Mouse (Mus musculus): Measurements from ENCODE around the gene Gm17545. TPM values are rescaled to one million over a fixed set of nuclear protein-coding genes. Genes with fewer than 3 reads are reported as not detected.

Gm17545 gene
- polyA plus RNA-seq, 3 experiments from 2014 or later: not detected

DNA sequence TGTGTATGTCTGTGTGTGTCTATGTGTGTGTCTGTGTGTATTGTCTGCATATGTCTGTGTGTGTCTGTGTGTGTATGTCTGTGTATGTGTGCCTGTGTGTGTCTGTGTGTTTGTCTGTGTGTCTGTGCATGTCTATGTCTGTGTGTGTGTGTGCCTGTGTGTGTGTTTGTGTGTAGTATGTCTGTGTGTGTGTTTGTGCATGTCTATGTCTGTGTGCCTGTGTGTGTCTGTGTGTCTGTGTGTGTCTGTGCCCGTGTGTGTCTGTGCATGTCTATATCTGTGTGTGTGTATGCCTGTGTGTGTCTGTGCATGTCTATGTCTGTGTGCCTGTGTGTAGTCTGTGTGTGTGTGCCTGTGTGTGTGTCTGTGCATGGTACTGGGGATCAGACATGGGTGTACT, 9.0 kb upstream of the Gm17545 start:
- no peak for ATAC-seq

DNA sequence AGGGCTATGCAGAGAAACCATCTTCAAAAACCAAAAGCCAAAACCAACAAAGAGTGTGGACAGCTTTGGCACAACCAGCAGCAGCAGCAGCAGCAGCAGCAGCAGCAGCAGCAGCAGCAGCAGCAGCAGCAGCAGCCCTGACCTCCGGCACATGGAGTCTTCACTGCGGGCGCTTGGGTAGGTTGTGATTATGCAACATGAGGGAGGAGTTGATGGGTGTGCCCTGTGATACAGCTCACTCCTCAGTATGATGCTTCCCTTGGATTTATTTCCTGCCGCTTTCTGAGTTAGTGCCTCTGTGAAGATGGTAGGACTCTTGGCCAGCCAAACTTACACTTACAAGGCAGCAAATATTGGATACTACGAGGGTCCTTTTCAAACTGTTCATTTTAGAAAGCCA, 6.9 kb upstream of the Gm17545 start:
- ATAC-seq: no peak

DNA sequence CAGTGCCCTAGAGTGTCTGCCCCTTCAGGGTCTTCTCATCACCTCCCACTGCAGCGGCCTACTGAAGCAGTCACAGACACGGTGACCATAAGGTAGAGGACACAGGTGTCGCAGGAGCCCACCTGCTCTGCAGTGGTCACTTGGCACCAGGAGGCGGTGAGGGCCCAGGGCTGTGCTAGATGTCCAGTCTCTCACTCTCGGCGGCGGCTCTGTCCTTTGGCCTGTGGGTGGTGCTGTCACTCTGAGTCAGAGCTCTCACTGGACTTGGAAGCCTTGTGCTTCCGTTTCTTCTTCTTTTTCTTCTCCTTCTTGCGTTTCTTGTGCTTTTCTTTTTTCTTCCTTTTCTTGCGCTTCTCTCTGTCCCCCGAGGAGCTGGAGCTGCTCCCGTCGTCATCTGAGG, 5.7 kb upstream of the Gm17545 start:
- no peak for ATAC-seq

DNA sequence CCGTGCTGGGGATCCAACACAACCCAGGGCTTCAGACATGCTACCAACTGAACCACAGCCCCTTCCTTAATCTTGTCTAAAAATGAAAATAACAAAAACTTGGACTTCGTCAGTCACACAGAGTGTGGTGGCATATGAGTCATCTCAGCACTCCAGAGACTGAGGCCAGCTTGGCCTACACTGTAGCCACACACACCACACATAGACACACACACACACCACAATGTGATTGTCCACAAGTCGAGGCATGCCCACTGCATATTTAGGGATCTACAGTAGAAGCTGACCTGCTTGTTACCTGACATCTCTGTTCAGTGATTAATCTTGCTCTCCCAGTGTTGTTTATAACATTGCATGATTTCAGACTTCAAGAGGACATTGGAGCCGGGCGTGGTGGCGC, 4.9 kb upstream of the Gm17545 start:
- ATAC-seq: no peak

DNA sequence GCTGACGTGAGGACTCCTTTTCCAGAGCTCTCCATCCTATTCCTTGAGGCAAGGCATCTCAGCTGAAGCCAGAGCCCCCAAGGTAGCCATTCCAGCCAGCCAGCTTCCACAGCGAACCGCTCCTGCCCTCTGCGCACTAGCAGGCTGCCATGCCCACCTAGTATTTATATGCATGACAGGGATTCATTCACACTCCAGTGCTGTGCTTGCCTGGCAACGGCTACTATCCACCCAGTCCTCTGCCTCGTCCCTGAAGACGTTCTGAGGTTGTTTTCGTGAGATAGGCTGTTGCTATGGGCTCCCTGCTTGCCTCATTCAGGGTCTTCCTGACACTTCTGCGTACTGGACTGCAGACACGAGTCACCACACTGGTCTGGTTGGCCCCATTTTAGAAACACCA, 1.4 kb upstream of the Gm17545 start:
- no peak for ATAC-seq

DNA sequence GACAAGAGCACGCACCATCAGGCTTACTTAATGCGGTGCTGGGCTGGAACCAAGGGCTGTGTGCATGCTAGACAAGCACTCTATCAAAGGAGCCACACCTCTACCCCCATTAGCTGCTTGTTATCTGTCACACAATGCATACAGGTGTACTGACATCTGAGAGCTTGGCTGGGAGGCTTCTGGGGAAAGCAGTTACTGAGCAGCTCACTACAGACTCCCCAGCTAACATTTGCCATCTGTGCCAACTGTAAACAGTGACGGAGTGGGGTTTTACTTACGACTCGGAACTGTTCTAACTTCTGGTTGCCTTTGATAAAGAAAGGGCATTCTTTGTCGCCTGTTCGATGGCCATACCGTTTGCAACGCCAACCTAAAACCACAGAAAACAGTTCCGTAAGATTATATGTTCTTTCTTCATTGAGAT, 577 bp upstream of the Gm17545 start:
- ATAC-seq: no peak

DNA sequence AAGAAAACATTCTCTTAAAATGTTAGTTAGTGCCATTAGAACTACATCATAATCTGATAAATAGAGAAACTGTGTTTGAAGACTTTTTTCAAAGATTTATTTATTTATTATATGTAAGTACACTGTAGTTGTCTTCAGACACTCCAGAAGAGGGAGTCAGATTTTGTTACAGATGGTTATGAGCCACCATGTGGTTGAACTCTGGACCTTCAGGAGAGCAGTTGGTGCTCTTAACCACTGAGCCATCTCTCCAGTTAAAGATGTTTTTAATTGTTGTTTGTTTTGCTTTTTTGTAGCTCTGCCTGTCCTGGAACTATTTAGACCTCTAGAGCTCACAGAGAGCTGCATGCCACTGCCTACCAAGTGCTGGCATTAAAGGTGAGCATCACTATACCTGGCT, 951 bp downstream of the Gm17545 start:
- ATAC-seq: no peak

DNA sequence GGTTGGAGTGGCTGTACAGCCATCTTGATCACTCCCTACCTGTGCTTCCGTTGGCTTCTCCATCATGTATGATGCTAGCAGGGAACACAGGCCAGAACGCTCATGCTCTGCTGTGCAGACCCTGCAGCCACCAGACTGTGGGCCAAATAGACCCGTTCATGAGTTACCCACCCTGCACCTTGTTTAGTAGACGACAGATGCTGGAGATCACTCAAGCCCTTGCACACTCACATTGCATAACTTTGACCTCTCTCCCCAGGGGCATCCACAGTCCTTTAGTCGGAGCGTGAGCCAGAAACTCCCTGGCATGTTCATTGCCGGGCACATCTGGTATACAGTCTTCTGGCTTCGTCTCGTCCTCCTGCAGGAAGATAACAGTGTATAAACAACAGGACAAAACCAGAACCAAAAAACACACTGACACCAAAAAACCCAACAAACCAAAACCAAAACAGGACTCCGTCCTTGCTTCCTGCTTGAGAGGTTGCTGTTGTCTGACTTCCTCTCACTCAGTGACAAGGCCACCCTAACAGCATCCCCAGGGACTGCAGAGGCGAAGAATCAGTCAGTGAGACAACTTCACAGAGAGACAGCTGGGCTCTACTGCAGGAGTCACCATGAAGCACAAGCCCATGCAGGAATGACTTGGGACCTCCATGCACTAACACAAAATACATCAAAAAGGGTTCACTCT, 3.2 kb downstream of the Gm17545 start:
- ATAC-seq: no peak

DNA sequence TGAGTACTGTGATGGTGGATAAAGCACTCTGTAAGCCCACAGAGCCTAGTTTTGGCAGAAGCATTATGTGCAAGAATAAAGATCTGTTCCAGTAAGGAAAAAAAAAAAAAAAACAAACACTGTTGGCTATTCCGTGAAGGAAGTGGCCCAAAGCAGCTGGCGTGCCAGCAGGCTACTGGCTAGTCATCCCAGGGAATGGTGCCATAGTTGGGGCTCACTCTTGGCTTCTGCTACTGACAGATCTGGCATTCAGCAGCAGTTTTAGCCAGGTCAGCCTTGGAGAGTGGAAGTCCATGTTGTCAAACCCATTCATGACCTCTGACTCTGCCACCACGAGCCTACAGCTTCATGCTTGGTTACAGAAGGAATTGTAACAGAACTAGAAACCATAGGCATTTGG, 7.9 kb downstream of the Gm17545 start:
- no peak for ATAC-seq

DNA sequence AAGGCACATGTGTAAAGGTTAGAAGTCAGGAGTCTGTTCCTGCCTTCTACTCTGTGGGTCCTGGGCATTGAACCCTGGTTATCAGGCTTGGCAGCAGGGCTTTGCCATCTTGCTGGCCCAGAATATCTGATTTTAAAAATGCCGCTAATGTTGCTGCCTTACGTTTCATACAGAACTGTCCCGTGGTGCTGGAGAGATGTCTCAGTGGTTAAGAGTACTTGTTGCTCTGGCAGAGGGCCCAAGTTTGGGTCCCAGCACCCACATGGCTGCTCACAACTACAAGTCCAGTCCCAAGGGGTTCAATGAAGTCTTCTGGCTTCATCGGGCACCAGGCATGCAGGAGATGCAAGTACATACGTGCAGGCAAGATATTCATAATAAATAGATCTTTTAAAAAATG, 12.1 kb downstream of the Gm17545 start:
- no peak for ATAC-seq

DNA sequence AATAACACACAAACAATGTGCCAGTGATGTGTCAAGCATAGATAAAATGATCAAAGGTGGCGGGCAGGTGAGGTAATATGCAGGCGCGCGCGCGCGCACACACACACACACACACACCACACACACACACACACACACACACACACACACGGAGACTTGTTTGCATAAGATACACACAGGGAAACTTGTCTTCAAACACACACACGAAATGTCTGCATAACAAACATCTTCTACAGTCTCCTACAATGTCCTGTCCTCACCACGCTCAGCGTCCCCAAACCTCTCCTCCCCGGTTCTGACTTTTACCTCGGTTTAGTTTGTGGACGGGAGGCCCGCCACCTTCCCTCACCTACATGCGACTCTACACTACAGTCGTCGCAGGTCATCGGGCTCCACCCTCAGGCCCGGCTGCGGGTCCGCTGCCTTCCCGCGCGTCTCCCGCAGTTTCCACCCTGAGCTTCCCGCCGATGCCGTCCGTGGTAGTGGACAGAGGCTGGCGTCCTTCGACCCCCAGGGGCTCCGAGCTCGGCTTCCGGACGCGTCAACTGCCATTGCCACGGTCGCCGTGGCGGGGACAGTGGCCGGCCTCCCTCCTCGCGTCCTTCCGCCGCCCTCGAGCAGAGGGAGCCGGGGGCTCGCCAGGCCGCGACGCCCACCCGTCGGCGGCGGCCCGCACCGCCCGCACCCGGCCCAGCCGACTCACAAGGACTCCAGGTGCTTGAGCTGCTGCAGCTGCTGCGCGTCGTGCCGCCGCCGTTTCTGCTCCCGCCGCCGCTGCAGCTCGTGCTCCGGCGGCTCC, 13.5 kb downstream of the Gm17545 start:
- peak; percentile 60 for ATAC-seq

DNA sequence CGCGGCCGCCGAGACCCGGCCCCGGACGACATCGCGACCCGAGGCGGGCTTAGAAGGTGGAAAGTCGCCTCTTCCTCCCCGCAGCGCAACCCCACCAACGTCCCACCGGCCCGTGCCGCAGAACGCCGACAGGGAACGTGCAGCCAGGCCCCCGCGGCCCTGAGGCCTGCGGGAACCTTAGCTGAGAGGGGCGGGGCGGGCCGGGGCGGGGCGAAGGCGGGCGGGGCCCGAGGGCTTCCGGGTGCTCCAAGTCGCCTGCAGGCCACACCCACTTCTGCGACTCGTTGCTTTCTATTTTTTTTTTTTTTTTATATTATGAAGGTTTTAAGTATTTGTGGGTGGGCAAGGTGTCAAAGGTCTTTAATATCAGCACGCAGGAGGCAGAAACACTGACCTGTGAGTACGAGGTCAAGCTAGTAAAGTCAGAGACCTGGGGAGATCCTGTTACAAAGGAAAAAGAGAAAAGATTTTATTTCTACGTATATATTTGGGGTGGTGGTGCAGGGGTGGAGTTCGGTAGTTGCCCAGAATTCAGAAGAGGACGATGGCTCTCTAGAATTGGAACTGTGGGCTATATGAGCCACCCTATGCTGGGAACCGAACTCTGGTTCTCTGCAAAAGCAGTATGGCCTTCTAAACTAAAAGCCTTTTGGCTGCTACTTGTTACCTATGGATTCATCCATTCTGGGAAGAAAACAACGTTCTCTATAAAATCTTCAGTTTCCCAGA, 14.2 kb downstream of the Gm17545 start:
- peak; percentile 82 for ATAC-seq

DNA sequence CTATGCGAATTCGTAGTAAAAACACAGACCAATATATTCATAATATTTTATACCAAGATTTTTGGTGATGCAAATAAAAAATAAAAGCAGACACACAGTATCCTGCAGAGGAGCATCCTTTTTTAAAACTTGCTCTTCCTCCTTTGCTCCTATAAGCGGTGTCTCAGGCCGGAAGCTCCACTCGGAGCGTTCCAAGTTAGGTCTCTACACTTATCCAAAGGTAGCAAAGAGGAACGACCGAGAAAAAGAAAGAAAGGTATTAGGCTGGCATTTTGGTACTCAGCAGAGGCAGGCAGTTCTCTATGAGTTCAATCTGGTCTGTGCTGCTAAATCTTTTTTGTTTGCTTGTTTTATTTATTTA, 14.8 kb downstream of the Gm17545 start:
- ATAC-seq: no peak

DNA sequence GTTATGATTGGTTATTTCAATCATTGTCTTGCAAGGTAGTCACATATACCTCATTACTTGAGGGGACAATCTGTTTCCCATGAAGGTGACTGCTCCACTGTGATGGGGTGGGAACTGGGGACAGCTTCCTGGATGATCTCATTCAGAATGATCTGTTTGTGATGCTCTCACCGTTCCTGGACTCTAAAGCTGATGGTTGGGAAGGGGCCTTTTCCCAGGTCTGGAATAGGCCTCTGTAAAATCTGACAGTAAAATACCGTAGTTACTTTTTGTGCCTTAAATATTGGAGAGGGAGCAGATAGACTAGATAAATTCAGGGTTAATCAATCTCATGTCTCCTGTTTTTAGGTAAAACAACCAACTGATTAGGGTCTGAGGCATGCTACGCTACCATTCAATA, 15.6 kb downstream of the Gm17545 start, which contains the start of gene Rp9:
Rp9 (minus strand) TSS at position 101 of the 400 bp plus-strand sequence.
- no peak for ATAC-seq

DNA sequence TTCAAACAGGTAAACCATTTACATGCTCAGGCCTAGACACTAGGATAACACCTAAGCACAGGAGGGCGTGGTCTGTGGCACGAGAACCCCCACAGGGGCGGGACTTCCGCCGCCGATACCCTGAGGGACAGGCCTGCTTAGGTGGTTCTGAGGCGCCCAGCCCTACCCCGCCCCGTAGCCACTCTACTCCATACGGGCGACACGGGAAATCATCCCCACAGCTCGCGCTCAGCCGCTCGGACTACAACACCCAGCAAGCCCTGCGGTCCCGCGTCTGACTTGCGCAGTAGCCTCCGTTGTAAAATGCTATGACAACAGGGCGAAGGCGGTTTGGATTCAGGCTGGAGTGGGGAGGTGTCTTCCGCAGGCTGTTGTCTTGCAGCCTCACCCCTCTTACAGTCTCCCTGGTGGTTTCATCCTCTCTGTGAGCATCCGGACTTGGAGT, 21.4 kb downstream of the Gm17545 start, which contains the start of gene Bbs9:
Bbs9 (plus strand) TSS at position 292 of the 445 bp plus-strand sequence.
- ATAC-seq: peak; percentile 96

DNA sequence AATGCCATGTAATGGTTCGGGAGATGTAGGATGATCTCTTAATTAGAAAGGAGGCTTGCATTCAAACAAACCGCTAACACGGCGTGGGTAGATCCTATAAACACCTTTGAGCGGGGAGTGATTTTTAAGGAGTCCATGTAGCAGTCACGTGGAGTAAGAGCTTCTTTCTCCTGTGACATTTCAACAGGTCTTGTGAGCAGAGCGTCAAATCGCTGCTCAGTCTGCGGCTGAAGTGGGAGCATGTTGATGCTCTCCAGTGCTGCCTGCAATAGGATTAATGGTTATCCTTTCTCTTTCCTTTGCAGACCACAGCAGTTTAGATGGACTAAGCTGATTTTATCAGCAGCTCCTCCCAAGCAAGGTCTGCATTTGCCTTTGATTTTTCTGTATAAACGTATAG, 22.2 kb downstream of the Gm17545 start:
- ATAC-seq: no peak

DNA sequence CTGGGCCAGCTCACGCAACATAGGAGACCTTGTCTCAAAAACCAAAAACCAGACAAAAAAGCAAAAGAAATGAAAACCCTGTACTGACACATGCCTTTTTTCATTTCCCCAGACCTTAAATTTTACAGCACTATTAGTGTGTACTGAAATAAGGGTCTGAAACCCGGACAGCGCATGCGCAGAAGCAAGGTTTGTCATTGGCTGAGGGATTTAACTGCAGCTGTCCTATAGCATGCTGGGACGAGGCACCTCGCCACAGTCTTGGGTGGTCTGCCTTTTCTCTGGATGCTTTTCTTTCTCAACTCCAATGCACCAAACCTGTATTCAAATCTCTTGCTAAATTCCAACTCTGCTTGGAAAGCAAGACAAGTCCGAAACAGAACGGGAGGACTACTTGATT, 24.9 kb downstream of the Gm17545 start:
- ATAC-seq: no peak

DNA sequence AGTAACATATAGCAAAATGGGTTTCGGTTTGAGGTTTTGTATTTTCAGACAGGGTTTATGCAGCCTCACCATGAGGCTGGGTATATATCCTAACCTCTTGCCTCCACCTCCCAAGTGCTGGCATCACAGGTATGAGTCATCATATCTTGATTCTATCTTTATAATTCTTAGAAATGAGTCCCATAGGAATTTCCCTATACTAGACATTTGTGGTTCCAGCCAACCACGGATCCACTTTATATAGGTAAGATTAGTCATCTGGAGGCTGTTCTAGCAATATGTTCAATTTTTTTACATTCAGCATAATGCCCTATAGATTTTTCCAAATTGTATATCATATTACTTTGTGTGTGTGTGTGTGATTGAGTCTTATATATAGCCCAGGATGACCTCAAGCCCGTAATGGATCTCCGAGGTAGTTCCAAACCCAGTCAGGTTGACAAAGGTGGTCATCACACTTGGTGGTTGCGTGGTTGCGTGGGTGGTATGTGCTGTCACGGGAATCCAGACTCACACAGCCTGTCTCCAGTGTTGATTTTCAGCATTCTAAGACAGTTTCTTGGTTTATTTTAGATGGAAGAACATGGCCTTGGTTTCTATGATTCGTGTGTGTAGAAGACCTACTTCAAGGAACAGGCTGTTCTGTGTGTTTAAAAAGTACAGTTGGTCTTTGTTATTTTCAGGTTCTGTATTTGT, 29.9 kb downstream of the Gm17545 start:
- ATAC-seq: no peak

DNA sequence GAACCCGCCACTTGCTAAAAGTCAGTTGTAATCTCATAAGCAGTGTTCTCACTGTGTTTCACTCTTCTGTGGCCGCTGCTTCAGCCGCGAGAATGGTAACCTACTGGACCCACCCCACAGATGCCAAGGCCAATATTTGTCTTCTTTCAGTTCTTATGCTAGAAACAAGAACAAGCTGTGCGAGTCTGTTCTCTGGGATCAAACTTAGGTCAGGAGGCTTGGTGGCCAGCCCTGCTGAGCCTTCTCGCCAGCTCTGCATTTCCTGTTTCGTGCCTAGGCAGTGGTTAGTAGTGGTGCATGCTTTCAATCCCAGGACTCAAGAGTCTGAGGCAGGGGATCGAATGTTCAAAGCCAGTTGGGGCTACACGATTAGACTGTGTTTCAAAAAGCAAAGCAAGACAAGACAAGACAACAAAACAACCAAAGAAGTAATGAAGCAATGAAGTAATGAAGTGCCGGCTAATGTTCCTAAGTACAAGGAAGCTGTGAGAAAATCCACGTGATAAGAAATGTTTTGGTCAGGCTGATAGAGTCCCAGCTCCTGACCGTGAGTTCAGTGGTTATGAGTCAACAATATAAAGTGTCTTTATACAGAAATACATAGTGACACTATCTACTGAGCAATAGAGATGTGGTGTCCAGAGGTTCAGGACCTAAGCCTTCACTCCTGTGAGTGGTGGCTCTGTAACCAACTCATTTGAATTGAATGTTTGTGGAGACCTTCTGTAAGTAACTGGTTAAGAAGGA, 30.6 kb downstream of the Gm17545 start:
- no peak for ATAC-seq

DNA sequence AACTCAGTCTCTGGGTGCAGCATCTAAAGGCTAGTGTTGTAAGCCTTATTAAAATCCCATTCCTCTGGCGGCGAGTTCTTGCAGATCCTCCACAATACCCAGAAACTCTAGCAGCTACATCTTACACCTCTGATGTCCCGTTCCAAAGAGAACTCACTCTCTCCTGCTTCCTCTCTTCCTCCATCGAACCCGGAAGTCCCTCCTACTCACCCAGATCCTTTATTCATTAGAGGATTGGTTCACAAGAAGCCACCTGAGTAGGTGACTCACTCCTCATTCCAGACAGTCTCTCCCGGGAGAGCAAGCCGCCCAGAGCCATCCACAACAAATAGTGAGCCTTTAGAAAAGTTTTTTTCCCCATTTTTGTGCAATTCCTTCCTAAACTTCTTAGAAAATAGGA, 32.1 kb downstream of the Gm17545 start:
- no peak for ATAC-seq

DNA sequence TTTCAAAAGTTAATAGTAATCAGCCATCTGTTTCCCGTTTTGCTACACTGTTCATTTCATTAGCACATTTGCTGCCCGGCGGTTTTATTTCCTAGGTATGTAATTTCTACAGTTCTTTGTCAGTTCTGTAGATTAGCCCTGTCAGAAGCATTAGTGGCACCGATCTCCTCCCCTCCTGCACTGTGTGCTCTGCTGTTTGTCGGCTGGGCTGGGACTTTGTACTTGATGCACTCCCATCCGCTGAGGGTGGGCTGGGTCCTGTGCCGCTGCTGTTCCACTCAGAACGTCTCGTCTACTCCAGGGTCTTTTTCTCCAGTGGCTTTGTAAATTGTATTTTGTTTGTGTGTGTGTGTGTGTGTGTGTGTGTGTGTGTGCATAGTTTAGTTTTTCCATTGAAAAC, 34.9 kb downstream of the Gm17545 start:
- ATAC-seq: no peak

DNA sequence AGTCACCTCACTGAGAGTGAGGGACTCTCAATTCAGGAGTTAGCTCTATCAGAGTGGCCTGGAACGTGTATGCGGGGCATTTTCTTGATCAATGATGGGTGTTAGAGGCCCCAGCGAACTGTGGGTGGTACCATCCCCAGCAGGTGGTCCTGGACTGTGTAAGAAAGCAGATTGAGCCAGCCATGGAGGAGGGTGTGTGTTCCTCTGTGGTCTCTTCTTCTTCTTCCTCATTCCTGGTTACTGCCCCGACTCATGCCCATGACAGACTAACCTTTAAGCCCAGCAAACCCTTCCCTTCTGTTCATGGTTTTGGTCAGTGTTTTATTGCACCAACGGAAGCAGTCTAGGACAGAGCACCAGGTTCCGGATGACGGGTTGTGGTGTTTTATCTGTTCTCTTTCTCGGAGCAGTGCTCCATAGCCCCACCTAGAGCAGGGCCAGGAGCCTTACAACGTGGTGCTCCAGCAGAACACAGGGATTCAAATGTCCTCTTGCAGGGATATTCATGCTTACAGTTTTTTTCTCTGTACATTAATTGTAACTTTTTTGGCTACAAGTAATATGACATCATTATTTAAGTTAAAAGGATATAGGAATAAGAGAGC, 40.2 kb downstream of the Gm17545 start:
- no peak for ATAC-seq

Data from inflammation-experienced regulatory T-cells, adult 6 months (primary cell).